Mouse (Mus musculus) bone marrow, adult 2 months (tissue): Measurements from ENCODE around the gene Kpna4. TPM values are rescaled to one million over a fixed set of nuclear protein-coding genes. Genes with fewer than 3 reads are reported as not detected.
A peak's percentile ranks its signal among the peaks of the same experiment; 100 is the strongest.

ENCODE experiments used
- H3K27ac ChIP-seq: fragments of 200-500 bp; 2 replicates; pipeline ENCODE4 v1.5.1; 2012; ENCODE audit warnings: low read depth, mild to moderate bottlenecking, control low read depth, inconsistent platforms, low read length; ENCODE audit not compliant: control insufficient read depth, poor library complexity, insufficient read depth
- H3K4me1 ChIP-seq: fragments of 200-500 bp; 2 replicates; pipeline ENCODE4 v1.6.1; 2011; ENCODE audit warnings: low read length; ENCODE audit not compliant: control insufficient read depth, insufficient read depth
- H3K4me3 ChIP-seq: fragments of 200-500 bp; replicated peaks from 2 replicates; pipeline ENCODE3; 2011; ENCODE audit warnings: mild to moderate bottlenecking, low read depth, low read length, control low read depth; ENCODE audit not compliant: control insufficient read depth
- CTCF ChIP-seq: fragments of 200-500 bp; IDR thresholded peaks from 2 replicates; pipeline ENCODE4 v1.5.1; 2011; ENCODE audit warnings: low read length, control low read depth; ENCODE audit not compliant: control insufficient read depth, insufficient read depth
- POLR2A ChIP-seq: fragments of 200-500 bp; IDR thresholded peaks from 2 replicates; pipeline ENCODE4 v1.6.1; 2011; ENCODE audit warnings: low read depth, mild to moderate bottlenecking, control low read depth, low read length, borderline replicate concordance; ENCODE audit not compliant: control insufficient read depth
- WGBS: fragments of 180-500 bp; shearing (Covaris S2); methylation state at CpG from one replicate; pipeline ENCODE4 v1.1.7; 2018; 5-methylcytosine and 5-hydroxymethylcytosine counted together
- polyA plus RNA-seq: library from polyadenylated mRNA; stranded (reverse); fragments of >200 nt; gene quantifications from 2 replicates; pipeline ENCODE4 v1.2.4, GENCODE M21; 2011; ENCODE audit warnings: low replicate concordance; ENCODE audit not compliant: missing spikeins, insufficient read depth, insufficient read length

Kpna4 gene
- polyA plus RNA-seq, 1 experiment, result 22.3 TPM

DNA sequence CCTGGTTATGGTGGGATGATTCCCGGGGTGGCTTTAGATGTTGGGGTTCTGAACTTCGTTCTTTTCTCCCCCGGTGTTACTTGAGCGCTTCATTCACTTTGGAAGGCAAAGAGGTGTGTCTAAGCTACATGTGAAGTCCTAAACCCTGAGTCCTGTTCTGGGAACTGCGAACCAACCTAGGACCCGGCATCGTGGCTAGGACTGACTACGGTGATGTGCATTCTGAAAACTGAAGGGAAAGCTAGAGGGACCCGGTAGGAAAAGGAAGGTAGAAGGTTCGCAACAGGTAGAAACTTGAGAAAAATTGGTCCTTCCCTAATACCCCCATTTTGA lies 399 bp upstream of the Kpna4 start:
- under 1% methylated on average over 10 of the region's 10 CpGs for whole genome bisulfite sequencing
- Histone ChIP-seq H3K4me3 (peak overlapping the region; percentile 79), H3K4me1 (peaks cover 1% of the 10 kb centered on the region; the same call in 1 of the 2 replicates), H3K27ac (peak overlapping the region; percentile 100)
- TF ChIP-seq POLR2A, result no peak
- no peak for TF ChIP-seq CTCF

DNA sequence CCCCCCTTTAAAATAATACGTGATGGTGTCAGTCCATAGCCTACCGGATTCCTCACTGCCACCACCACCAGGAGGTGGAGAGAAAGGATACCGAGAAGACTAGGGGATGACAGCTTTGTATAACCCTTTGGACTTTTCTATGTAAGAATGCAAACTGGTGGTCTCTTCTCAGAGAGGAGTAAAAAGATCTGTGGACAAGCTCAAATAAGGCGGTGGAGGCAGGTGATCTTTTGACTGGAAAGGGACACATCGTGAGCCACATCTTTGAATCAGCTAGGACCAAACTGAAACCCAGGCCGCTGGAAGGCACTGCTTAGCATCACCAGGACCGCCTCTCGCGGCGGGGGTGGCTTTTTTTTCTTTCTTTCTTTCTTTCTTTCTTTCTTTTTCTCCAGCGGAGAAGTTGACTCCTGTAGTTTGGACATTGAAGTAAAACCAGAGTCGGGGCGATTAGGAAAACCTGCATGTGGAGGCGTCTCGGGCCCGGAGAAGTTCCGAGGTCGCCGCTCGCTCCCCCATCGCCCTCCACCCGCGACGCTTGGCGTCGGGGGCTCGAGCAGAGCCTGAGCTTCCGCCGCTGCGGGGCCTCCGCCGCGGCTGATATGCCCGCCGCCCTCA lies 913 bp downstream of the Kpna4 start:
- Histone ChIP-seq H3K4me3 (peak overlapping the region; percentile 79), H3K27ac (peak overlapping the region; percentile 100), H3K4me1 (peaks cover 1% of the 10 kb centered on the region; the same call in 1 of the 2 replicates)
- WGBS, result under 1% methylated on average over 35 of the region's 35 CpGs
- TF ChIP-seq CTCF (no peak; the same call in 1 of the 2 replicates), POLR2A (no peak)

DNA sequence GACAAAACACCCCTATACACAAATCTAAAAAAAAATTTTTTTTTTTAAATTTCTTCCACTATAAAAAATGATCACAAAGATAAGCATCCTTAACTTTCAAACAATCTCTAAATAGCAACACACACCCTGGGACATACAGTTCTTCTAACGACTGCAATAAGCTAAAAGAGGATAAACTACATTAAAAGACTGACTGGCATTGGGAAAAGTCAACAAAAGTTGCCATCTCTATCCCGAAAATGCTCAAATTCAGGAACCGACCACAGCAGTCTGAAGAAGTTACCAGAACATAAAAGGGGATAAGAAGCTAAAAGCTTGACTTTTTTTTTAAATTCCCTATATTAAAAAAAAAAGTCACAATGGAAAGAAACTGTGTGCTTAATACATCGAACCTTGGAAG lies 1.5 kb downstream of the Kpna4 start:
- WGBS, result 10% methylated on average over 4 of the region's 4 CpGs
- Histone ChIP-seq H3K4me1 (peaks cover 1% of the 10 kb centered on the region; the same call in 1 of the 2 replicates), H3K27ac (no peak overlapping the region), H3K4me3 (peak overlapping the region; percentile 79)
- TF ChIP-seq POLR2A (no peak), CTCF (no peak)

DNA sequence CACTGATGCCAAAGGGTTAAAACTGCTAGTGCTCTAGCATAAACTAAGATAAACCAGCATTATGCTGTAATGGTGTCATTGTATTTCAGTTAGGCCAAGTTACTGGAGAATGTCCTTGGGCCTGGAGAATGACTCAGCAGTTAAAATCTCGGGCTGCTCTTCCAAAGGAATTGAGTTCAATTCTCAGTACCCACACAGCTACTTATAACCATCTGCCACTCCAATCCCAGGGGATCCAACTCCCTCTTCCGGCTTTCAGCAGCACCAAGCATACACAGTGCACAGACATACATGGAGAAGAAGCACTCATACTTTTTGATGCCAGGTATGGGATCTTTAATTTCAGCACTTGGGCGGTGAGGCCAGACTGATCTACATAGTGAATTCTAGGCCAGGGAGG lies 8.1 kb downstream of the Kpna4 start:
- H3K4me1 ChIP-seq, result no peaks in the 10 kb centered on the region
- H3K27ac ChIP-seq, result no peak overlapping the region
- TF ChIP-seq POLR2A (no peak), CTCF (no peak)
- WGBS, result 62% methylated on average over 3 of the region's 3 CpGs
- H3K4me3 ChIP-seq, result no peak overlapping the region

DNA sequence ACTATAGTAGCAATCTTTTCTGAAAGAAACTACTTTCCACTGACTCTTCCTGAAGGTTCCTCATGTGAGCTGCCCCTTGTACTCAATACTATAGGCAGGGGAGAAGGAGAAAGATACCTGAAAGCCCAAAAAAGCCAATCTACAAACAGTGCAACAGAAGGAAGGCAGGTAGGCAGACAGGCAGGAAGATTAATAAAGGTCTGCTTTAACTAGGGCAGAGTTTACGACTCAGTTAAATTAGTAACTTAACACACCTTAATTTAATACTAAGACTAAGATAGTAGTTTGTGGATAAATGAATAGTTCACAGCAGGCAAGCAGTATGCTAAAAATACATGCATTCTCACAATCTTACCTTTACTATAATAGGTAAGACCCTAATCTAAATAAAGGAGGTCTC lies 12.2 kb downstream of the Kpna4 start:
- Histone ChIP-seq H3K4me1 (peaks cover 2% of the 10 kb centered on the region; the same call in 1 of the 2 replicates), H3K27ac (no peak overlapping the region), H3K4me3 (no peak overlapping the region)
- WGBS, result 85% methylated on average over 1 of the region's 1 CpGs
- TF ChIP-seq POLR2A (no peak), CTCF (no peak)

DNA sequence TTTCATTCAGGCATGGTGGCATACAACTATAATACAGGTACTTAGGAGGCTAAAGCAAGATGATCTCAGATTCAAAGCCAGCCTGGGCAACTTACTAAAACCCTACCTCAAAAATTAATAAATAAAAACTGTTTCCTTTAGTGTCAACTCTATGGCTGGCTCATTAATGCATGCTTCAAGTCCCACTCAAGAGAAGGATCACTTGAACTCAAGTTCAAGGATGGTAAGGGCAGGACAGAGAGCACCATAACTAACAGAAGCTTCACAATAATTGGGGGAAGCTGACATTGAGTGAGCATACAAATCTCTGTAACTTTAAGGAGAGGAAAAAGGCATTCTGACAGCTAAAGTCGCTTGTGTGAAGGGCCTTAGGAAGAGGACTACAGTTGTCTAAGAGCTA lies 13.0 kb downstream of the Kpna4 start:
- TF ChIP-seq CTCF (no peak), POLR2A (no peak)
- WGBS, result 41% methylated on average over 1 of the region's 1 CpGs
- no peak overlapping the region for H3K4me3 ChIP-seq
- H3K4me1 ChIP-seq, result peaks cover 2% of the 10 kb centered on the region; the same call in 1 of the 2 replicates
- H3K27ac ChIP-seq, result no peak overlapping the region

DNA sequence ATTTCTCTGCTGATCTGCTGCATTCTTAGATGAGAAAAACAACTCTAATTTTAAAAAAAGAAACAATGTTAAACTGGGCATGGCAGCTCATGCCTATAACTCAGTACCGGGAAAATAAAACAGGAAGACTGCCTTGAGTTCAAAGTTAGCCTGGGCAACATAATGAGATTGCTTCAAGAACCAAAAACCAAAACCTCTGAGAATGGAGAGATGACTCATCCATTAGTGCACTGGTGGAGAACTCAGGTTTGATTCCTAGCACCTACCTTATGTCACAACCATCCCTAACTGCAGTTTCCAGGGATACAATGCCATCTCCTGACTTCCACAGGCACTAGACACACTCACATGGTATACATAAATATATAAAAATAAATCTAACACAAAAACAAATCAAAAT lies 17.8 kb downstream of the Kpna4 start:
- H3K4me1 ChIP-seq, result peaks cover 2% of the 10 kb centered on the region; the same call in 1 of the 2 replicates
- no peak overlapping the region for H3K27ac ChIP-seq
- WGBS, result 82% methylated on average over 1 of the region's 1 CpGs
- TF ChIP-seq CTCF, result no peak
- no peak for TF ChIP-seq POLR2A
- H3K4me3 ChIP-seq, result no peak overlapping the region

DNA sequence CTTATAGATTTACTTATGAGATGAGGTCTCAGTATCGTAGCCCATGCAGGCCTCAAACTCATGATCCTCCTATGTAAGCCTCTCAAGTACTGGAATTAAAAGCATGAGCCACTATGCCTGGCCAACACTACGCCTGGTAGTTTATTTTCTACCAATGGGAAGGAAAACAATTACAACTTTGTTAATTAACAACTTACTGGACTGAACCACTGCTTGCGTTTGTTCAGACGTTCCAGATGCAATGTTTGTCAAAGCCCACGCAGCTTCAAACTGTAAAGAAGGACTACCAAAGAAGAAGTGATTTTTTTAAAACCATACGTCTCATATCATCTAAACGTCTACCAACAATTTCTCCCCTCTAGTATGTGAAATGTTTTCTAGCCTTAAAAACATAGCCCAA lies 32.5 kb downstream of the Kpna4 start:
- Histone ChIP-seq H3K4me1 (no peaks in the 10 kb centered on the region), H3K27ac (no peak overlapping the region), H3K4me3 (no peak overlapping the region)
- TF ChIP-seq CTCF, result no peak
- no peak for TF ChIP-seq POLR2A
- 92% methylated on average over 7 of the region's 7 CpGs for WGBS

DNA sequence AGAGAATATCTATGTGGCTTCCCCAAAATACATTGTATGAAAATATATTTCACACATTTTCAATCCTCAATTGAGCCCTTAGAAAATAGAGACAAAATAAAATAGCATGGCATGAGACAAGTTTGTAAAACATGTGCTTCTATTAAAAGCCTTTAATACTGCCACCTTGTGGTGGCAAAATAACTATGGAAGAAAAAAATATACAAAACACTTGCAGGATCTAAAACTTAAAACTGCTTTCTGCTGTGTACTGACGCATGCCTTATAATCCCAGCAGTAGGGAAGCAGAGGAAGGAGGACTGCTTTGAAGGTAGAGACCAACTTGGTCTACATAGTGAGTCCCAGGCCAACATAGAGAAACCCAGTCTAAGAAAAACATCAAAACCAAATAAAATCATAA lies 62.9 kb downstream of the Kpna4 start:
- WGBS, result 22% methylated on average over 1 of the region's 1 CpGs
- H3K4me1 ChIP-seq, result peaks cover 2% of the 10 kb centered on the region; the same call in 1 of the 2 replicates
- H3K27ac ChIP-seq, result no peak overlapping the region
- H3K4me3 ChIP-seq, result no peak overlapping the region
- TF ChIP-seq CTCF, result no peak
